Comparison of ENCODE assay signal across 10 mouse cellular contexts in genomic region chr2:155755746-155756145, GRCm38 (mm10). TPM values are rescaled to one million over a fixed set of nuclear protein-coding genes. Genes with fewer than 3 reads are reported as not detected.
DNase-seq lines count a peak whose midpoint lies in the region; ATAC-seq and TF ChIP-seq lines count a peak whose summit lies in the region.
"Had no signal": no experiment of that assay in that cellular context is flagged by ENCODE, and none has a peak within 500 bp of the region (broad histone marks: within the 10 kb centered on the region; RNA-seq: fewer than 3 reads in every experiment).

No protein-coding gene starts in this region.

- no peak overlapping the region for H3K4me3 ChIP-seq in midbrain, embryonic 14.5 days (replicated peaks; ENCODE audit: low read depth, low read length)
- H3K4me3 ChIP-seq in midbrain, embryonic 13.5 days (replicated peaks) = no peak overlapping the region
- H3K4me3 ChIP-seq in lung, embryonic 14.5 days (ENCODE audit: low read depth, low read length) = no peak overlapping the region

- no peaks in the 10 kb centered on the region for H3K9me3 ChIP-seq in midbrain, embryonic 14.5 days (ENCODE audit: control insufficient read depth, low read length)
- no peaks in the 10 kb centered on the region for H3K9me3 ChIP-seq in midbrain, embryonic 13.5 days
- H3K9me3 ChIP-seq in lung, embryonic 14.5 days (ENCODE audit: low read depth, low read length) = no peaks in the 10 kb centered on the region

- ATAC-seq in midbrain, embryonic 14.5 days (ENCODE audit: low FRiP score, low TSS enrichment) = no peak
- ATAC-seq in midbrain, embryonic 13.5 days = no peak
- no peak for ATAC-seq in lung, embryonic 14.5 days (ENCODE audit: insufficient read depth)
- ATAC-seq in erythroid progenitor cell, adult 5-6 weeks (replicated peaks; ENCODE audit: low FRiP score, poor library complexity, severe bottlenecking) = no peak

- H3K4me1 ChIP-seq in midbrain, embryonic 14.5 days (ENCODE audit: control insufficient read depth, insufficient read depth, low read length) = no peaks in the 10 kb centered on the region
- peaks cover 6% of the 10 kb centered on the region for H3K4me1 ChIP-seq in midbrain, embryonic 13.5 days (replicated peaks)
- no peaks in the 10 kb centered on the region for H3K4me1 ChIP-seq in lung, embryonic 14.5 days (ENCODE audit: insufficient read depth)

- 0 out of 2 replicates have a peak, but pooled peaks cover 3% of the 10 kb centered on the region for H3K27me3 ChIP-seq in midbrain, embryonic 14.5 days (ENCODE audit: control insufficient read depth, insufficient read depth, low read length)
- peaks cover 11% of the 10 kb centered on the region for H3K27me3 ChIP-seq in midbrain, embryonic 13.5 days
- H3K27me3 ChIP-seq in lung, embryonic 14.5 days (ENCODE audit: insufficient read depth, low read length) = no peaks in the 10 kb centered on the region

- peak; percentile 59 for TF ChIP-seq CTCF in lung, embryonic 14.5 days (IDR thresholded peaks at IDR 0.05; ENCODE audit: low read depth)

- no peak overlapping the region for H3K4me2 ChIP-seq in midbrain, embryonic 14.5 days (ENCODE audit: low read length)
- H3K4me2 ChIP-seq in midbrain, embryonic 13.5 days (replicated peaks) = no peak overlapping the region
- H3K4me2 ChIP-seq in lung, embryonic 14.5 days = no peak overlapping the region

- DNase-seq in cerebellum, postnatal 14 days = peak; percentile 53 to 75
- no peak for DNase-seq in cerebellum, adult 11-12 months
- peak; percentile 39 for DNase-seq in midbrain, embryonic 14.5 days
- DNase-seq in adrenal gland, adult (ENCODE audit: inconsistent age in 2 of 2, low spot score in 1 of 2) = peak; percentile 78 to 91
- peak; percentile 13 for DNase-seq in fat pad, adult 2 months (ENCODE audit: extremely low read depth, low read depth, low spot score)
- DNase-seq in lung, embryonic 14.5 days = peak; percentile 75

- WGBS in midbrain, embryonic 14.5 days = 6% methylated on average over 1 of the region's 1 CpGs
- 4% methylated on average over 1 of the region's 1 CpGs for WGBS in midbrain, embryonic 13.5 days
- WGBS in lung, embryonic 14.5 days = 3% methylated on average over 1 of the region's 1 CpGs

- no peak overlapping the region for H3K9ac ChIP-seq in midbrain, embryonic 14.5 days (replicated peaks; ENCODE audit: low read length)
- H3K9ac ChIP-seq in midbrain, embryonic 13.5 days (replicated peaks) = no peak overlapping the region
- H3K9ac ChIP-seq in lung, embryonic 14.5 days = no peak overlapping the region

- H3K36me3 ChIP-seq in midbrain, embryonic 14.5 days (ENCODE audit: control insufficient read depth, insufficient read depth, low read length) = no peaks in the 10 kb centered on the region
- H3K36me3 ChIP-seq in midbrain, embryonic 13.5 days = no peaks in the 10 kb centered on the region
- no peaks in the 10 kb centered on the region for H3K36me3 ChIP-seq in lung, embryonic 14.5 days (ENCODE audit: insufficient read depth)

- H3K27ac ChIP-seq in midbrain, embryonic 14.5 days (replicated peaks; ENCODE audit: low read depth, low read length) = no peak overlapping the region
- H3K27ac ChIP-seq in midbrain, embryonic 13.5 days = no peak overlapping the region
- no peak overlapping the region for H3K27ac ChIP-seq in lung, embryonic 14.5 days (ENCODE audit: low read depth)

RNA-seq across cellular contexts. Expression of gene Procr, which starts 4.8 kb away (rescaled TPM):
- 1.1 and 2.3 TPM in 2 replicates for polyA plus RNA-seq in midbrain, embryonic 14.5 days (2014; fragmentation: Nextera tagmentation; extraction: Ambion mirVana)
- 2.4 and 2.5 TPM in 2 replicates for polyA plus RNA-seq in midbrain, embryonic 13.5 days (2015; fragmentation: Nextera tagmentation; extraction: Ambion mirVana)
- polyA plus RNA-seq in lung, embryonic 14.5 days (2014; fragmentation: Nextera tagmentation; extraction: Ambion mirVana) = 10.4 and 10.9 TPM in 2 replicates
- total RNA-seq in erythroid progenitor cell, adult 5-6 weeks (2015; ENCODE audit: low replicate concordance) = not detected in 2 replicates
- total RNA-seq in erythroid progenitor cell, adult 5-6 weeks (2017; ENCODE audit: low replicate concordance) = not detected in 2 replicates

RNA-seq across cellular contexts. Expression of gene Mmp24, which starts 19.4 kb away (rescaled TPM):
- polyA plus RNA-seq in midbrain, embryonic 14.5 days (2014; fragmentation: Nextera tagmentation; extraction: Ambion mirVana) = 17.7 and 24.6 TPM in 2 replicates
- 9.1 and 9.4 TPM in 2 replicates for polyA plus RNA-seq in midbrain, embryonic 13.5 days (2015; fragmentation: Nextera tagmentation; extraction: Ambion mirVana)
- not detected in 2 replicates for polyA plus RNA-seq in lung, embryonic 14.5 days (2014; fragmentation: Nextera tagmentation; extraction: Ambion mirVana)
- not detected in 2 replicates for total RNA-seq in erythroid progenitor cell, adult 5-6 weeks (2015; ENCODE audit: low replicate concordance)
- total RNA-seq in erythroid progenitor cell, adult 5-6 weeks (2017; ENCODE audit: low replicate concordance) = not detected in 2 replicates

RNA-seq across cellular contexts. Expression of gene Gm17581, which starts 20.1 kb away (rescaled TPM):
- not detected in 2 replicates for polyA plus RNA-seq in midbrain, embryonic 14.5 days (2014; fragmentation: Nextera tagmentation; extraction: Ambion mirVana)
- polyA plus RNA-seq in midbrain, embryonic 13.5 days (2015; fragmentation: Nextera tagmentation; extraction: Ambion mirVana) = not detected in 2 replicates
- polyA plus RNA-seq in lung, embryonic 14.5 days (2014; fragmentation: Nextera tagmentation; extraction: Ambion mirVana) = not detected in 2 replicates
- not detected in 2 replicates for total RNA-seq in erythroid progenitor cell, adult 5-6 weeks (2015; ENCODE audit: low replicate concordance)
- total RNA-seq in erythroid progenitor cell, adult 5-6 weeks (2017; ENCODE audit: low replicate concordance) = not detected in 2 replicates
- polyA plus RNA-seq: heart, embryonic 16.5 days; neural tube, embryonic 14.5 days had no signal

RNA-seq across cellular contexts. Expression of gene Edem2, which starts 26.5 kb away (rescaled TPM):
- 42.6 and 47.2 TPM in 2 replicates for polyA plus RNA-seq in midbrain, embryonic 14.5 days (2014; fragmentation: Nextera tagmentation; extraction: Ambion mirVana)
- 44.5 and 46.1 TPM in 2 replicates for polyA plus RNA-seq in midbrain, embryonic 13.5 days (2015; fragmentation: Nextera tagmentation; extraction: Ambion mirVana)
- polyA plus RNA-seq in lung, embryonic 14.5 days (2014; fragmentation: Nextera tagmentation; extraction: Ambion mirVana) = 35.6 and 35.7 TPM in 2 replicates
- total RNA-seq in erythroid progenitor cell, adult 5-6 weeks (2015; ENCODE audit: low replicate concordance) = 11.3 and 12.3 TPM in 2 replicates
- 6.2 and 6.7 TPM in 2 replicates for total RNA-seq in erythroid progenitor cell, adult 5-6 weeks (2017; ENCODE audit: low replicate concordance)
